Mouse (Mus musculus): ENCODE results near the gene Llgl2.

- TF ChIP-seq CTCF (IDR thresholded peaks at IDR 0.05) = no peak
- TF ChIP-seq EP300 (IDR thresholded peaks at IDR 0.05) = no peak
These were observed 2.6 kb downstream of the Llgl2 start for GRCm38 (mm10) chr11:115826487-115826886.
